Mouse (Mus musculus): Measurements from ENCODE around the gene Cd68. TPM values are rescaled to one million over a fixed set of nuclear protein-coding genes. Genes with fewer than 3 reads are reported as not detected.

Cd68 gene
- polyA plus RNA-seq, 1 experiment from 2014 or later: 10.5 TPM

MicroRNA genes within 50 kb of the gene (microRNA counts, 519-probe panel; counts per million panel counts)
- not detected for microRNA mmu-miR-1934
- 3,578 counts per million, percentile 16 among the panel's probes with 10 or more counts for microRNA mmu-miR-467f

Small RNA genes lying within 50 kb of the gene (microRNA-seq; reads per million reads assigned to microRNA genes)
- gene Mir1934 (5.5 reads per million, percentile 20 among the genes with 10 or more reads in this experiment), gene Mir467f (not detected)

Other genes with a start within 250 kb of the Cd68 start
- 0.87 and 1.5 TPM in 2 replicates for gene Dnah2, start 117.0 kb downstream of the Cd68 start, polyA plus RNA-seq (2014; fragmentation: Nextera tagmentation; extraction: Ambion mirVana)
- 3.9 and 9.0 TPM in 2 replicates for gene Efnb3, start 105.9 kb downstream of the Cd68 start, polyA plus RNA-seq (2014; fragmentation: Nextera tagmentation; extraction: Ambion mirVana)
- 26.9 and 31.9 TPM in 2 replicates for gene Wrap53, start 85.9 kb downstream of the Cd68 start, polyA plus RNA-seq (2014; fragmentation: Nextera tagmentation; extraction: Ambion mirVana)
- gene Trp53, start 85.8 kb downstream of the Cd68 start, polyA plus RNA-seq (2014; fragmentation: Nextera tagmentation; extraction: Ambion mirVana): 214 and 219 TPM in 2 replicates
- 7.6 and 11.4 TPM in 2 replicates for gene Atp1b2, start 60.2 kb downstream of the Cd68 start, polyA plus RNA-seq (2014; fragmentation: Nextera tagmentation; extraction: Ambion mirVana)
- not detected in 2 replicates for gene Shbg, start 48.2 kb downstream of the Cd68 start, polyA plus RNA-seq (2014; fragmentation: Nextera tagmentation; extraction: Ambion mirVana)
- gene Sat2, start 44.1 kb downstream of the Cd68 start, polyA plus RNA-seq (2014; fragmentation: Nextera tagmentation; extraction: Ambion mirVana): 16.9 and 22.6 TPM in 2 replicates
- gene Fxr2, start 33.2 kb downstream of the Cd68 start, polyA plus RNA-seq (2014; fragmentation: Nextera tagmentation; extraction: Ambion mirVana): 30.7 and 33.3 TPM in 2 replicates
- 0.51 TPM in 1 of 2 replicates, not detected in the other for gene Sox15, start 10.8 kb downstream of the Cd68 start, polyA plus RNA-seq (2014; fragmentation: Nextera tagmentation; extraction: Ambion mirVana)
- gene Mpdu1, start 3.5 kb downstream of the Cd68 start, polyA plus RNA-seq (2014; fragmentation: Nextera tagmentation; extraction: Ambion mirVana): 42.3 and 71.8 TPM in 2 replicates
- 729 and 1,177 TPM in 2 replicates for gene Eif4a1, start 6.3 kb upstream of the Cd68 start, polyA plus RNA-seq (2014; fragmentation: Nextera tagmentation; extraction: Ambion mirVana)
- 95.2 and 102 TPM in 2 replicates for gene Senp3, start 15.9 kb upstream of the Cd68 start, polyA plus RNA-seq (2014; fragmentation: Nextera tagmentation; extraction: Ambion mirVana)
- 0.34 and 0.60 TPM in 2 replicates for gene Tnfsf13, start 19.6 kb upstream of the Cd68 start, polyA plus RNA-seq (2014; fragmentation: Nextera tagmentation; extraction: Ambion mirVana)
- gene Tnfsf12, start 29.7 kb upstream of the Cd68 start, polyA plus RNA-seq (2014; fragmentation: Nextera tagmentation; extraction: Ambion mirVana): 6.9 and 8.6 TPM in 2 replicates
- gene Tnfsfm13, start 29.9 kb upstream of the Cd68 start, polyA plus RNA-seq (2014; fragmentation: Nextera tagmentation; extraction: Ambion mirVana): 4.6 and 4.9 TPM in 2 replicates
- gene Polr2a, start 92.5 kb upstream of the Cd68 start, polyA plus RNA-seq (2014; fragmentation: Nextera tagmentation; extraction: Ambion mirVana): 30.2 and 58.4 TPM in 2 replicates
- 0.23 and 0.36 TPM in 2 replicates for gene Slc35g3, start 95.8 kb upstream of the Cd68 start, polyA plus RNA-seq (2014; fragmentation: Nextera tagmentation; extraction: Ambion mirVana)
- 2.0 and 2.2 TPM in 2 replicates for gene Zbtb4, start 99.8 kb upstream of the Cd68 start, polyA plus RNA-seq (2014; fragmentation: Nextera tagmentation; extraction: Ambion mirVana)
- 4.6 and 6.5 TPM in 2 replicates for gene Chrnb1, start 129.8 kb upstream of the Cd68 start, polyA plus RNA-seq (2014; fragmentation: Nextera tagmentation; extraction: Ambion mirVana)
- gene Fgf11, start 135.7 kb upstream of the Cd68 start, polyA plus RNA-seq (2014; fragmentation: Nextera tagmentation; extraction: Ambion mirVana): 1.7 and 1.9 TPM in 2 replicates
- gene Tmem102, start 139.5 kb upstream of the Cd68 start, polyA plus RNA-seq (2014; fragmentation: Nextera tagmentation; extraction: Ambion mirVana): 6.4 and 7.7 TPM in 2 replicates
- not detected in 2 replicates for gene Gm39566, start 149.1 kb upstream of the Cd68 start, polyA plus RNA-seq (2014; fragmentation: Nextera tagmentation; extraction: Ambion mirVana)
- gene Spem2, start 152.3 kb upstream of the Cd68 start, polyA plus RNA-seq (2014; fragmentation: Nextera tagmentation; extraction: Ambion mirVana): not detected in 2 replicates
- 0.27 TPM in 1 of 2 replicates, not detected in the other for gene Spem1, start 156.0 kb upstream of the Cd68 start, polyA plus RNA-seq (2014; fragmentation: Nextera tagmentation; extraction: Ambion mirVana)
- 7.8 and 8.5 TPM in 2 replicates for gene Nlgn2, start 171.6 kb upstream of the Cd68 start, polyA plus RNA-seq (2014; fragmentation: Nextera tagmentation; extraction: Ambion mirVana)
- 354 and 512 TPM in 2 replicates for gene Tmem256, start 172.4 kb upstream of the Cd68 start, polyA plus RNA-seq (2014; fragmentation: Nextera tagmentation; extraction: Ambion mirVana)
- gene Plscr3, start 180.2 kb upstream of the Cd68 start, polyA plus RNA-seq (2014; fragmentation: Nextera tagmentation; extraction: Ambion mirVana): 84.3 and 105 TPM in 2 replicates
- gene Tnk1, start 192.6 kb upstream of the Cd68 start, polyA plus RNA-seq (2014; fragmentation: Nextera tagmentation; extraction: Ambion mirVana): 2.3 and 4.9 TPM in 2 replicates
- not detected in 2 replicates for gene Tmem95, start 211.9 kb upstream of the Cd68 start, polyA plus RNA-seq (2014; fragmentation: Nextera tagmentation; extraction: Ambion mirVana)
- 3.8 and 6.4 TPM in 2 replicates for gene Kctd11, start 215.3 kb upstream of the Cd68 start, polyA plus RNA-seq (2014; fragmentation: Nextera tagmentation; extraction: Ambion mirVana)
- 0.20 and 0.28 TPM in 2 replicates for gene Acap1, start 229.4 kb upstream of the Cd68 start, polyA plus RNA-seq (2014; fragmentation: Nextera tagmentation; extraction: Ambion mirVana)
- 12.4 and 15.1 TPM in 2 replicates for gene 2810408A11Rik, start 234.8 kb upstream of the Cd68 start, polyA plus RNA-seq (2014; fragmentation: Nextera tagmentation; extraction: Ambion mirVana)
- gene Neurl4, start 234.9 kb upstream of the Cd68 start, polyA plus RNA-seq (2014; fragmentation: Nextera tagmentation; extraction: Ambion mirVana): 13.0 and 16.3 TPM in 2 replicates
- gene Gps2, start 247.7 kb upstream of the Cd68 start, polyA plus RNA-seq (2014; fragmentation: Nextera tagmentation; extraction: Ambion mirVana): 73.4 and 82.0 TPM in 2 replicates